7 mouse cellular contexts compared by ENCODE assay signal in the genomic region with DNA sequence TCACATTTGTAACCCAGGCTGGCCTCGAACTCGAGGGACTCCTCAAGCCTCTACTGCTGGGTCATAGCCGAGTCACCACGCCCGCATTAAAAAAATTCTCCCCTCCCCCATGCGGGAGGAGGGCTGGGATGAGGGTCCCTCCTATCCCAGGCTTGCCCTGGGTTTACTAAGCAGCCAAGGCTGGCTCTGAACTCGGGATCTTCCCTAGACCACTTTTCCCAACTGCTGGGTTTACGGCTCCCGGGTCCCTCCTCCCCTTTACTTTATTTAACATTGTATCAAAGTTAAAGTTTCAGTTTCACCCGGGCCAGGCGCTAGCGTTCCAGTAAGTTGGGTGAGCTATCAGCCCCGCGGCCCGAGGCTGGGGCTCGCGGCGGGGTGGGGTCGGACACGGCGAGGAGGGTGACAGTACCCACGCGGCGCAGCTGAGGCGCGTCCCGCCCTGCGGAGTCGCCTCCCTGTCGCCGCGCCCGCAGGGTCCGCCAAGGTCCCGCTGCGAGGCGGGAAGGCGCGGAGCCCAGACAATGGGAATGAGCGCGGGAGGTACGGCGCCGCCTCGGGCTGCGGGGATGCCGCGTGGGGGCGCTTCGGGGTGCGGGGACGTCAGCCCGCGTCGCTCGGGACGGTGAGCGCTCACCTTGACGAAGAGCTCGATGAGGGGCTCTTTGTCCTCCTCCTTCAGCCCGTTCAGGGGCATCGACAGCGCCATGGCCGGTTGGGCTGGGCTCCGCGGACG. TPM values are rescaled to one million over a fixed set of nuclear protein-coding genes. Genes with fewer than 3 reads are reported as not detected.
DNase-seq lines count a peak whose midpoint lies in the region; ATAC-seq and TF ChIP-seq lines count a peak whose summit lies in the region.

No protein-coding gene starts in this region.

- H3K9ac ChIP-seq in heart, embryonic 14.5 days (ENCODE audit: low read length) = peak overlapping the region; percentile 97
- peak overlapping the region; percentile 89 for H3K9ac ChIP-seq in kidney, postnatal 0 days (ENCODE audit: low read depth, low read length)

- no peak for TF ChIP-seq CTCF in embryonic fibroblast, embryonic 13.5 days (IDR thresholded peaks at IDR 0.05; ENCODE audit: borderline replicate concordance, insufficient read depth, low read length)
- no peak for TF ChIP-seq CTCF in kidney, postnatal 0 days (IDR thresholded peaks at IDR 0.05; ENCODE audit: low read depth)

- under 1% methylated on average over 67 of the region's 67 CpGs for WGBS in heart, embryonic 14.5 days
- WGBS in kidney, postnatal 0 days = under 1% methylated on average over 66 of the region's 67 CpGs

- TF ChIP-seq POLR2A in embryonic fibroblast, embryonic 13.5 days (IDR thresholded peaks at IDR 0.05; ENCODE audit: low read depth, low read length) = peak; percentile 35

- peak overlapping the region; percentile 97 for H3K4me3 ChIP-seq in embryonic fibroblast, embryonic 13.5 days (ENCODE audit: insufficient read depth, low read length)
- peak overlapping the region; percentile 72 to 95 for H3K4me3 ChIP-seq in heart, embryonic 14.5 days (ENCODE audit: control insufficient read depth in 1 of 2, insufficient read depth in 1 of 2, low read depth in 1 of 2, low read length in 2 of 2)
- H3K4me3 ChIP-seq in kidney, postnatal 0 days (replicated peaks; ENCODE audit: low read depth, low read length) = peak overlapping the region; percentile 83

- H3K36me3 ChIP-seq in heart, embryonic 14.5 days (ENCODE audit: control insufficient read depth, insufficient read depth, low read length) = peaks cover 15% of the 10 kb centered on the region
- no peaks in the 10 kb centered on the region for H3K36me3 ChIP-seq in kidney, postnatal 0 days (ENCODE audit: insufficient read depth, low read length)

- H3K27me3 ChIP-seq in heart, embryonic 14.5 days (ENCODE audit: control insufficient read depth, insufficient read depth, low read length) = no peaks in the 10 kb centered on the region
- H3K27me3 ChIP-seq in kidney, postnatal 0 days (ENCODE audit: insufficient read depth, low read length) = no peaks in the 10 kb centered on the region

- ATAC-seq in heart, embryonic 14.5 days (ENCODE audit: insufficient number of reproducible peaks, insufficient read depth, low FRiP score, low read depth) = peak; percentile 37
- no peak; the same call in 1 of the 2 replicates for ATAC-seq in kidney, postnatal 0 days (replicated peaks; ENCODE audit: low FRiP score, low read depth)

- H3K9me3 ChIP-seq in heart, embryonic 14.5 days (ENCODE audit: control insufficient read depth, low read length) = no peaks in the 10 kb centered on the region
- H3K9me3 ChIP-seq in kidney, postnatal 0 days (replicated peaks; ENCODE audit: low read length) = no peaks in the 10 kb centered on the region

- DNase-seq in ES-CJ7 (ENCODE audit: low read depth, low spot score) = peak; percentile 79
- DNase-seq in adrenal gland, postnatal 14 days = peak; percentile 79
- DNase-seq in kidney, postnatal 0 days (ENCODE audit: low spot score) = peak; percentile 73
- DNase-seq in lung, postnatal 36 days = peak; percentile 85
- peak; percentile 67 for DNase-seq in spleen, adult 12 weeks (ENCODE audit: low spot score)

- peak overlapping the region; percentile 91 for H3K27ac ChIP-seq in embryonic fibroblast, embryonic 13.5 days (ENCODE audit: insufficient read depth, low read length)
- H3K27ac ChIP-seq in heart, embryonic 14.5 days (replicated peaks in 1 of 2; ENCODE audit: control insufficient read depth in 1 of 2, insufficient read depth in 1 of 2, low read depth in 2 of 2, low read length in 2 of 2) = peak overlapping the region; percentile 92 to 99
- H3K27ac ChIP-seq in kidney, postnatal 0 days = peak overlapping the region; percentile 97

- H3K4me1 ChIP-seq in embryonic fibroblast, embryonic 13.5 days (ENCODE audit: control insufficient read depth, insufficient read depth, low read length) = peaks cover 15% of the 10 kb centered on the region
- peaks cover 17 to 43% of the 10 kb centered on the region in 2 experiments for H3K4me1 ChIP-seq in heart, embryonic 14.5 days (ENCODE audit: control insufficient read depth in 2 of 2, insufficient read depth in 2 of 2, low read length in 2 of 2)
- H3K4me1 ChIP-seq in kidney, postnatal 0 days (replicated peaks; ENCODE audit: insufficient read depth, low read length) = peaks cover 27% of the 10 kb centered on the region

- H3K4me2 ChIP-seq in heart, embryonic 14.5 days (ENCODE audit: low read length) = peak overlapping the region; percentile 83
- peak overlapping the region; percentile 53 for H3K4me2 ChIP-seq in kidney, postnatal 0 days (ENCODE audit: low read length)

RNA-seq across cellular contexts. Expression of gene Clic4, which starts 0.6 kb away (rescaled TPM):
- total RNA-seq in adrenal gland, postnatal 14 days (2021) = 95.7 and 116 TPM in 2 replicates
- 223 and 251 TPM in 2 replicates for polyA plus RNA-seq in embryonic fibroblast, embryonic 13.5 days (2011; ENCODE audit: insufficient read length, low read depth, missing spikeins)
- polyA plus RNA-seq in heart, embryonic 14.5 days (2014; fragmentation: Nextera tagmentation; extraction: Ambion mirVana) = 181 and 194 TPM in 2 replicates
- 147 and 166 TPM in 2 replicates for polyA plus RNA-seq in kidney, postnatal 0 days (2015; fragmentation: Nextera tagmentation; extraction: Ambion mirVana)
